Mouse (Mus musculus): ENCODE measurements around the gene H2-Q6. TPM values are rescaled to one million over a fixed set of nuclear protein-coding genes. Genes with fewer than 3 reads are reported as not detected.
"Not testable (repeated sequence)": the region's sequence is repeated elsewhere in the genome, so short reads cannot be mapped to it uniquely, and the experiment has no call there.

Gene H2-Q6
- total RNA-seq (2021), result 10 to 100 TPM in 1 of 2 experiments, 1 to 10 TPM in 1; 6.8 to 30.2 TPM
- long read RNA-seq, experiment 1, result 0 reads
- long read RNA-seq, experiment 2, result 0 reads

DNA sequence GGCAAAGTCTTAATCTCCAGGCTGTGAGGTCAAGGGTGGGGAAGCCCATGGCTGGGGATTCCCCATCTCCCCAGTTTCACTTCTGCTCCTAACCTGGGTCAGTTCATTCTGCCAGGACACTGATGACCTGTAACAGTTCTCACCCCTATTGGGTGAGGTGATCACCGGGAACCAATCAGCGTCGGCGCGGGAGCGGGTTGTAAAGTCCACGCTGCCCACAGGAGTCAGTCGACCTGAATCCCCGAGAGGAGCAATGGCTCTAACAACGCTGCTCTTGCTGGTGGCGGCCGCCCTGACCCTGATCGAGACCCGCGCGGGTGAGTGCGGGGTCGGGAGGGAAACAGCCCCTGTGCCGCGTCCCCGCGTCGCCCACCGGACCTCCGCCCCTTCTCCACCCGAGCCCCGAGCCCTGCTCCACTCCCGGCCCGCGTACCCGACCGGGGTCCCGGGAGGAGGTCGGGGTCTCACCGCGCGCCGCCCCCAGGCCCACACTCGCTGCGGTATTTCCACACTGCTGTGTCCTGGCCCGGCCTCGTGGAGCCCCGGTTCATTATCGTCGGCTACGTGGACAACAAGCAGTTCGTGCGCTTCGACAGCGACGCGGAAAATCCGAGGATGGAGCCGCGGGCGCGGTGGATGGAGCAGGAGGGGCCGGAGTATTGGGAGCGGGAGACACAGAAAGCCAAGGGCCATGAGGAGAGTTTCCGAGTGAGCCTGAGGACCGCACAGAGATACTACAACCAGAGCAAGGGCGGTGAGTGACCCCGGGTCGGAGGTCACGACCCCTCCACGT is at the start of gene H2-Q6:
H2-Q6 (plus strand) TSS at position 227 of the 793 bp plus-strand sequence.
- DNase-seq, result peak; percentile 58 to 90

DNA sequence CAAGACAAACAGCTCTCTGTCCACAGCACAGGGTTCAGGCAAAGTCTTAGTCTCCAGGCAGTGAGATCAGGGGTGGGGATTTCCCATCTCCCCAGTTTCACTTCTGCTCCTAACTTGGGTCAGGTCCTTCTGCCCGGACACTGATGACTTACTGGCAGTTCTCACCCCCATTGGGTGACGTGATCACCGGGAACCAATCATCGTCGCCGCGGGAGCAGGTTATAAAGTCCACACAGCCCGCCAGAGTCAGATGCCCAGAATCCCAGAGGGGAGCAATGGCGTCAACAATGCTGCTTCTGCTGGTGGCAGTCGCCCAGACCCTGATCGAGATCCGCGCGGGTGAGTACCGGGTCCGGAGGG is 45.3 kb upstream of the H2-Q6 start, which contains the start of gene H2-Q4:
H2-Q4 (plus strand) TSS at position 249 of the 360 bp plus-strand sequence.
- DNase-seq, result peak; percentile 96 to 98

DNA sequence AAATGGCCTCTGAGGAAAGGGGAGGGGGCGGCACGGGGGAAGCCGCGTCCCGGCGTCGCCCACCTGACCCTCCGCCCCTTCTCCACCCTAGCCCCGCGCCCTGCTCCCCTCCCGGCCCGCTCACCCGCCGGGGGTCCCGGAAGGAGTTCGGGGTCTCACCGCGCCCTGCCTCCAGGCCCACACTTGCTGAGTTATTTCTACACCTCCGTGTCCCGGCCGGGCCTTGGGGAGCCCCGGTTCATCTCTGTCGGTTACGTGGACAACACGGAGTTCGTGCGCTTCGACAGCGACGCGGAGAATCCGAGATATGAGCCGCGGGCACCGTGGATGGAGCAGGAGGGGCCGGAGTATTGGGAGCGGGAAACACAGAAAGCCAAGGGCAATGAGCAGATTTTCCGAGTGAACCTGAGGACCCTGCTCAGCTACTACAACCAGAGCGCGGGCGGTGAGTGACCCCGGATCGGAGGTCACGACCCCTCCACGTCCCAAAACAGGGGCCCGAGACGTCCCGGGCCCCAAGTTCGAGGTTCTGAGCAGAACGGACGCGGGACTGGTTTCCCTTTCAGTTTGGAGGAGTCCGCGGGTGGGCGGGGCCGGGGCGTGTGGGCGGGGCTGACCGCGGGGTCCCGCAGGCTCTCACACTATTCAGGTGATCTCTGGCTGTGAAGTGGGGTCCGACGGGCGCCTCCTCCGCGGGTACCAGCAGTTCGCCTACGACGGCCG is 44.8 kb upstream of the H2-Q6 start:
- DNase-seq, result peak; percentile 57 to 63

DNA sequence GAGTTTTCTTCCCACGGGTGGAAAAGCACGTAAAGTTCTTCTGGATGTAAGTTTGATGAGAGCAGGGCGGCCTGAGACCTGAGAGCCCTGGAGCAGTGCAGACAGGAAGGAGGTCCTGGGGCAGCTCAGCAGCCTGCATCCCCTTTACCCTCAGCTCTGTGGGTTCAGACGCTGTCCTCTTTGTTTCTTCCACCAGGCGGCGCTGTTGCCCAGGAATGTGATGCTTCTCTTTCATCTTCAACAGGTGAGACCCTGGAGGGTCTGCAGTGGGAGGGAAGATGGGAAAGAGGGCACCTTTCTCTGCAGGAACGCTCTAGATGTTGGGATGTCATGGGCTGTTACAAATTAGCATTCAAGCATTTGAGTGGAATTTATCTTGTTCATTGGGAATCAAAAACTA is 34.9 kb upstream of the H2-Q6 start:
- DNase-seq, result peak; percentile 23 to 61

DNA sequence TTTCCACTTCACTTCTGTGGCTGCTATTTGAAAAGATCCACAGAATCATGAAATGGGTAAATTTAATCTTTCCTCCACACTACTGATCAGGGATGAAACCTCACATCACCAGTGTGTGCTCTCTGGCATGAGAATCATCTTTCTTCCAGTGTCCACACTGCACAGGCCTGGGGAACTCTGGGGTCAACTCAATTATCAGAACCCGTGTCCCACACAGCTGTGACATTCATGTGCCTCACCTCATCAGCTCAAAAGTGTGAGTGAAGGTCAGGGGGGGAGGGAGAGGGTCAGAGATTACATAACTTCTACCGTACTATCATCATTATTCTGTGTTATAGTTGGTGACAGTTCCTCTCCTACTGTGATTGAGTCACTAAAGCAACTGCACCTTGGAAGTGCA is 32.0 kb upstream of the H2-Q6 start:
- not testable (repeated sequence) for DNase-seq

DNA sequence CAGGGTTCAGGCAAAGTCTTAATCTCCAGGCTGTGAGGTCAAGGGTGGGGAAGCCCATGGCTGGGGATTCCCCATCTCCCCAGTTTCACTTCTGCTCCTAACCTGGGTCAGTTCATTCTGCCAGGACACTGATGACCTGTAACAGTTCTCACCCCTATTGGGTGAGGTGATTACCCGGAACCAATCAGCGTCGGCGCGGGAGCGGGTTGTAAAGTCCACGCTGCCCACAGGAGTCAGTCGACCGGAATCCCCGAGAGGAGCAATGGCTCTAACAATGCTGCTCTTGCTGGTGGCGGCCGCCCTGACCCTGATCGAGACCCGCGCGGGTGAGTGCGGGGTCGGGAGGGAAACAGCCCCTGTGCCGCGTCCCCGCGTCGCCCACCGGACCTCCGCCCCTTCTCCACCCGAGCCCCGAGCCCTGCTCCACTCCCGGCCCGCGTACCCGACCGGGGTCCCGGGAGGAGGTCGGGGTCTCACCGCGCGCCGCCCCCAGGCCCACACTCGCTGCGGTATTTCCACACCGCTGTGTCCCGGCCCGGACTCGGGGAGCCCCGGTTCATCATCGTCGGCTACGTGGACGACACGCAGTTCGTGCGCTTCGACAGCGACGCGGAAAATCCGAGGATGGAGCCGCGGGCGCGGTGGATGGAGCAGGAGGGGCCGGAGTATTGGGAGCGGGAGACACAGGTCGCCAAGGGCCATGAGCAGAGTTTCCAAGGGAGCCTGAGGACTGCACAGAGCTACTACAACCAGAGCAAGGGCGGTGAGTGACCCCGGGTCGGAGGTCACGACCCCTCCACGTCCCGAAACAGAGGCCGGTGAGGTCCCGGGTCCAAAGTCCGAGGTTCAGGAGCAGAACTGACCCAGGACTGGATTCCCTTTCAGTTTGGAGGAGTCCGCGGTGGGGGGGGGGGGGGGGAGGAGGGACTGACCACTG is 30.5 kb upstream of the H2-Q6 start:
- DNase-seq, result peak in 1 of 2 experiments; percentile 64

DNA sequence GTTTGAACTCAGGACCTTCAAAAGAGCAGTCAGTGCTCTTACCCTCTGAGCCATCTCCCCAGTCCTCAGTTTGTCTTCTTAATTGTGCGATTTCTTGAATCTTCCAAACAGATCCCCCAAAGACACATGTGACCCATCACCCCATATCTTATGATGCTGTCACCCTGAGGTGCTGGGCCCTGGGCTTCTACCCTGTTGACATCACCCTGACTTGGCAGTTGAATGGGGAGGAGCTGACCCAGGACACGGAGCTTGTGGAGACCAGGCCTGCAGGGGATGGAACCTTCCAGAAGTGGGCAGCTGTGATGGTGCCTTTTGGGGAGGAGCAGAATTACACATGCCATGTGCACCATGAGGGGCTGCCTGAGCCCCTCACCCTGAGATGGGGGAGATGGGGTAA is 27.7 kb upstream of the H2-Q6 start:
- not testable (repeated sequence) for DNase-seq

DNA sequence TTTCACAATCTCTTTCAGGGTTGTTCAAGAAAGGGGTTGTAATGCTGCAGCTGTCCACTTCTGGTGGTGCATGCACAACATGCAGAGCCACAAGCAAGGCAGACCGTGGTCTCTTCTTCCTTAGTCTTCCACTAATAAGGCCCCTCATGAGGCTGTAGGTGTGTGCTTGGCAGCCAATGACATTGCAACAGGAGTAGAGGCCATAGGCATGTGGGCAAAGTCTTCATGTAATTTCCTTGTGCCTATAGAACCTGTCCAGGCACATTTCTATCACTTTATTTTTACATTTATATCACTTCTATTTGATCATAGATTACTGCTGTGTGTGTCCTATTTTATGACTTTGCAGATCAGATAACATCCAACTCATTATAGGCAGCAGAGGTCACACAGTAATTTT is 11.6 kb upstream of the H2-Q6 start:
- DNase-seq, result not testable (repeated sequence)

DNA sequence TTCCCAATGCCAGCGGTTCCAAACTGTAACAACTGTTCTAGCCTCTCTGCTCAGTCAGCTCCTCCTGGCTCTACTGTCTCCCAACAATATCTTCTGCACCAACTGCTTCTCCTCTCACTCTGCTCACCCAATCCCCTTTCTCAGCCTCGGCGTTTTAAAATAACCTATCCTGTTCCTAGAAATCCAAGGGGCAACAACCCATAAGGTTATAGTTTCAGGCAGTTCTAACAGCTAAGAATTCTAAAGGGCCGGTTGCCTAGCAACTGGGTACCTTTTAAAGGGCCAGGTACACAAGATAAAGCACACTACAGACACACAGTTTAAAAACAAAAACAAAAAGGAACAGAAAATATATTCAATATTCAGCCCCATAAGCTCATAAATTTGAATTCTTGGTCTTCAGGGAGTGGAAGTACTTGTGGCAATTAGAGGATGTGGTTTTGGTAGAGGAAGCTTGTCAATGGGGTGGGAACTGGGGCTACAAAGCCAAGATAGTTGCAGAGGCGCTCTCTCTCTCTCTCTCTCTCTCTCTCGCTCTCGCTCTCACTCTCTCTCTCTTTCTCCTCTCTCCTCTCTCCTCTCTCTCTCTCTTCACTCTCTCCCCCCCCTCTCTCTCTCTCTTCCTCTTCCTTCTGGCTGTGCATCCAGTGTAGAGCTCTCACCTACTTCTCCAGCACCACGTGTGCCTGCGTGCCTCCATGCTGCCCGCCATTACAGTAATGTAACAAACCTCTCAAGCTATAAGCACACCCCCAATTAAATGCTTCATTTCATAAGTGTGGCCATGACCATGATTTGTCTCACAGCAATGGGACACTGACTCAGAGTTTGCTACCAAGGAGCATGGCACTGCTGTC is 9.1 kb upstream of the H2-Q6 start:
- not testable (repeated sequence) for DNase-seq

DNA sequence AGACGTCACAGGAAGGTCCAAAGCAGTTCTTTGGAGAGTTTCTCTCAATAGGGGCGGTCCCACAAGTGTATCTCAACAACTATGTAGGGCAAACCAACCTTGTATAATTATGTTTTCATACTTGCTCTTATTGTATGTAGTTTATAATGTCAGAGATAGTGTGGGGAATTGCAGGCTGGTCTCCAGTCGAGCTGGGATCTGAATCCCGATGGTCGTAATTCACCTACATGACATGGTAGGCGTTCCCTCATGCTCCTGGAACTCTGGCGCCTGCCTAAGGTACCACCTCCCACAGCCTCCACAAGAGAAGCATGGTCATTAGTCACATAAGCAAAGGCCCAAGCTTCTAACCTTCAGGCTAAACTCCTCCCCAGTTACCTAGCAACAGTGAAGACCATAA is 5.9 kb upstream of the H2-Q6 start:
- no peak for DNase-seq

DNA sequence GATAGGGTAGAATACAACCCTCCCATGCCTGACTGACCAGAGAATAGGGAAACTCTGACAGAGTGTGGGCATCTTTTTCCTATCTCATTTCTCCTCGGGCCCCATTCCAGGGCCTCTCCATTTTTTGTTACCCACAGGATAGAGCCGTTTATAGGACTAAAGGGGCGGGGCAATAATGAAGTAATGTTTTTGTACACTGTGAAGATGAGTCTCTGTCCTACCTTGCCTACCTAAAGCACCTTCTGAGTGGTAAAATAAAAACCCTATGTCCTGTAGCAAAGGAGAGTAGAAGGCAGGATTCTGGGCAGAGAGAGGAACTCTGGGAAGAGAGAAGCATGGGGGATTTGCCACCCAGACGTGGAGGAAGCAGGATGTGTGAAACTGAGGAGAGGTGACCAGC is 5.1 kb upstream of the H2-Q6 start:
- DNase-seq, result not testable (repeated sequence)

DNA sequence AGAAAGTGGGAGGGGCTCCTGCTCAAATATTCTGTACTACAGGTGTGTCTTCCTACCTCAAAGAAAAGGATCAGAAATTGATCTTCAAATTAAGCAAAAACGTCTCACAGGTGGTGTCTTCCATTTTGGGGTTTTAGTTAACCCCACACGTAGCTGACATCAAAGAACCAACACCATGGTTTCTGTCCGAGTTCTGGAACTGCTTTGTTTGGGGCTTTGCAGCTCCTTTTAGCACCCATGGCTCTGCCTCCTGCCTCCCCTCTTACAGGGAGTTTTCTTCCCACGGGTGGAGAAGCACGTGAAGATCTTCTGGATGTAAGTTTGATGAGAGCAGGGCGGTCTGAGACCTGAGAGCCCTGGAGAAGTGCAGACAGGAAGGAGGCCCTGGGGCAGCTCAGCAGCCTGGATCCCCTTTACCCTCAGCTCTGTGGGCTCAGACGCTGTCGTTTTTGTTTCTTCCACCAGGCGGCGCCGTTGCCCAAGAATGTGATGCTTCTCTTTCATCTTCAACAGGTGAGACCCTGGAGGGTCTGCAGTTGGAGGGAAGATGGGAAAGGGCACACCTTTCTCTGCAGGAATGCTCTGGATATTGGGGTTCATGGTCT is 4.3 kb upstream of the H2-Q6 start:
- peak; percentile 13 to 51 for DNase-seq

DNA sequence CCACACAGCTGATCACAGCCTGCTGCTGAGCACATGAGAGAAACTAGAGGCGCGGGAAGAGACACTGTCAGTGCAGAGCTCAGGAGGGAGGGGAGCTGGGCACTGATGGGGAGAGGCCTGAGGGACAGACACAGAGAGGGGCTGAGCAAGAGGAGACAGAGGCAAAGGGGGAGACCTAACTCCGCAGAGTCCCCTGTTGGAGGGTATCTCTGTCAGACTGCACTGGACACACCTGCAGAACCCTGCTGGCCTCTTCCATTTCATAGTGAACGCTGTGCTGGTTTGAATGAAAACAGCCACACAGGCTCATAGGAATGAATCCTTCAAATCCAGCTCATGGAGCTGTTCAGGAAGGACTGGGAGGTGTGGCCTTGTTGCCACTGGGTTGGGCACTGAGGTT is 3.3 kb upstream of the H2-Q6 start:
- not testable (repeated sequence) for DNase-seq

DNA sequence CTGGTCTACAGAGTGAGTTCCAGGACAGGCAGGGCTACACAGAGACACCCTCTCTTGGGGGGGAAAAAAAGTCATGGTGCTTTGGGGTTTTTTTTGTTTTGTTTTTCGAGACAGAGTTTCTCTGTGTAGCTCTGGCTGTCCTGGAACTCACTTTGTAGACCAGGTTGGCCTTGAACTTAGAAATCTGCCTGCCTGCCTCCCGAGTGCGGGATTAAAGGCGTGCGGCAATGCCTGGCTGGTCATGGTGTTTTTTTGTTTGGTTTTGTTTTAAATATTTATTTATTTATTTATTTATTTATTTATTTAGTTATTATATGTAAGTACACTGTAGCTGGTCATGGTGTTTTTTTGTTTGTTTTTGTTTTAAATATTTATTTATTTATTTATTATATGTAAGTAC is 2.3 kb upstream of the H2-Q6 start:
- DNase-seq, result not testable (repeated sequence)

DNA sequence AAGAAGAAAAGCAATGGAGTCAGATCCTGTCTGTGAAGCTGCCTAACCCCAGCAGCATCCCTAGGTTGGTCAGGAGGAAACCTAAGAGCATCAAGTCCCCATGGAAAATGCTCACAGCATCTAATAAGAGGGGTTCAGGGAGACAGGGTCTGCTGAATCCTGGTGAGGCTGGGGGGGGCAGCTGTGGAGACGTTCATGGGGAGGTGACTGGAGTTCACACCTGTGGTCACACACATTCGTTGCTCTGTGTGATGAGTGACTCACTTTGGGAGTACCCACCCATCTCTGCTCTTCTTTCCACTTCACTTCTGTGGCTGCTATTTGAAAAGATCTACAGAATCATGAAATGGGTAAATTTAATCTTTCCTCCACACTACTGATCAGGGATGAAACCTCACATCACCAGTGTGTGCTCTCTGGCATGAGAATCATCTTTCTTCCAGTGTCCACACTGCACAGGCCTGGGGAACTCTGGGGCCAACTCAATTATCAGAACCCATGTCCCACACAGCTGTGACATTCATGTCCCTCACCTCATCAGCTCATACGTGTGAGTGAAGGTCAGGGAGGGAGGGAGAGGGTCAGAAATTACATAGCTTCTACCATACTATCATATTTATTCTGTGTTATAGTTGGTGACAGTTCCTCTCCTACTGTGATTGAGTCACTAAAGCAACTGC is 1.4 kb upstream of the H2-Q6 start:
- DNase-seq, result not testable (repeated sequence)

DNA sequence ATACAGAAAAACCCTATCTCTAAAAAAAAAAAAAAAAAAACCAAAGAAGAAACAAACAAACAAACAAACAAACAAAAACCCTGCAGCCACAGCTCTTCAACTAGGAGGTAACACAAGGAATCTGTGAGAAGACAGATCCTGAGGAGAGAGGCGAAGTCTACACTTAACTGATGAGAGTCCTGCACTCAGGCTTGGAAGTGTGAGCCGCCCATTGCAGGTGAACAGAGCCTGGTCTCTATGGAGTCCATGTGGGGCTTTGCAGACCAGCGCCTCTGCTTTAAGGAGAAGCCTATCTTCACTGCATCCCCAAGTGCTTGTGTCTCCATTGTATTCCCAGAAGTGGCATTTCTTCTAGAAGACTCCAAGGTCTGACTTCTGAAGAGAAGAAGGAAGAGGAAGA is 544 bp upstream of the H2-Q6 start:
- DNase-seq, result not testable (repeated sequence)

DNA sequence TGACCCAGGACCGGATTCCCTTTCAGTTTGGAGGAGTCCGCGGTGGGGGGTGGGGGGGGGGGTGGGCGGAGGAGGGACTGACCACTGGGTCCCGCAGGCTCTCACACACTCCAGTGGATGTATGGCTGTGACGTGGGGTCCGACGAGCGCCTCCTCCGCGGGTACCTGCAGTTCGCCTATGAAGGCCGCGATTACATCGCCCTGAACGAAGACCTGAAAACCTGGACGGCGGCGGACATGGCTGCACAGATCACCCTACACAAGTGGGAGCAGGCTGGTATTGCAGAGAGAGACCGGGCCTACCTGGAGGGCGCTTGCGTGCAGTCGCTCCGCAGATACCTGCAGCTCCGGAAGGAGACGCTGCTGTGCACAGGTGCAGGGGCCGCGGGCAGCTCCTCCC is 824 bp downstream of the H2-Q6 start:
- DNase-seq, result peak in 1 of 2 experiments; percentile 18

DNA sequence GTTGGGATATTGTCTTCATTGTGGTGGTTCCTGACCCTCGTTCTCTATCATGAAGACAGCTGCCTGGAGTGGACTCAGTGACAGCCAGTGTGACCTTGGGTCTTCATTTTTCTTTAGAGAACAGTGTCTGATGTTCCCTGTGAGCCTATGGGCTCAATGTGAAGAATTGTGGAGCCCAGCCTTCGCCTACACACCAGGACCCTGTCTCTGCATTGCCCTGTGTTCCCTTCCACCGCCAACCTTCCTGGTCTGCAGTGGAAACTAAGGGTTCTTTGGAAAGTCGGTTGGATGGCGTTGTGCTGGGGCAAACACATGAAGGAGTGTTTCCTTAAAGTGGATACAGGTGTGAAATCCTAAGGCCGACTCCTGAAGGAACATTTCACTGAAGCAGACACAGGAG is 4.2 kb downstream of the H2-Q6 start:
- DNase-seq, result not testable (repeated sequence)

DNA sequence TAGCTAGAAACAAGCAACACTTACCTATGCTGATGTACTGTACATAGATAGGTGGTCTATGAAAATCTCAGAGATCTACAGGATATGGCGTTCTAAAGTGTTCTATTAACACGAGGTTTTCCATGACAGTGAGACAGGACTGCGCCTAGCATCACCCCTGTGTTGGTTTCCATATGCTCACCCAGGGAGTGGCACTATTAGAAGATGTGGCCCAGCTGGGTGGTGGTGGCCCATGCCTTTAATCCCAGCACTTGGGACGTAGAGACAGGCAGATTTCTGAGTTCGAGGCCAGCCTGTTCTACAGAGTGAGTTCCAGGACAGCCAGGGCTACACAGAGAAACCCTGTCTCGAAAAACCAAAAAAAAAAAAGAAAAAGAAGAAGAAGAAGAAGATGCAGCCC is 6.0 kb downstream of the H2-Q6 start:
- not testable (repeated sequence) for DNase-seq

DNA sequence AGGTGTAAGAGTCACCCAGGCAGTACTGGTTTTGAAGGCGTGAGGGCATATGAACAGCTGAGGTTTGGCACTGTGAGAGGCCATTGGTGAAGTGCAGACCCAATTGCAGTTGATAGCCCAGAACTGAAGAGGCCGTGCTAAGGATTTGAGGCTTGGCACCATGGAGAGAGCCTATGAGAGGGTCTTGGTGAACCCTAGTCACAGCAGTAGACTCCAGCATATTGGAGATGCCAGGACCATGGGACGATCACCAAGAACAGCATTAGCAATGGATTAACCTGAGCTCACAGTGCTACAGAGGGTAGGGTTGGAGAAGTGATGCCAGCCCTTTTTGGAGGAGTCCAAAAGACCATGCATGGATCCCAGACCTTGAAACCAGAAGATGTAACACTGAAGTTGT is 7.5 kb downstream of the H2-Q6 start:
- not testable (repeated sequence) for DNase-seq
